Mouse (Mus musculus) embryonic facial prominence, embryonic 13.5 days (tissue): ENCODE results near the gene Fbxl3. TPM values are rescaled to one million over a fixed set of nuclear protein-coding genes. Genes with fewer than 3 reads are reported as not detected.

Experiments
- ATAC-seq: fragments of 200-750 bp; cut with Nextera tagmentation; 2 replicates; pipeline ENCODE4 v1.8.0; 2017; ENCODE audit warnings: low read depth; ENCODE audit not compliant: insufficient number of reproducible peaks, insufficient read depth, low FRiP score, low TSS enrichment
- H3K27ac ChIP-seq: fragments of 300-500 bp; sonication (generic); 2 replicates; pipeline ENCODE4 v1.5.1; 2015; ENCODE audit warnings: moderate library complexity, mild to moderate bottlenecking, inconsistent platforms
- H3K27me3 ChIP-seq: fragments of 300-500 bp; sonication (generic); 2 replicates; pipeline ENCODE4 v1.6.1; 2015; ENCODE audit warnings: mild to moderate bottlenecking, inconsistent platforms
- H3K36me3 ChIP-seq: fragments of 300-500 bp; sonication (generic); 2 replicates; pipeline ENCODE4 v1.6.1; 2015; ENCODE audit warnings: mild to moderate bottlenecking, inconsistent platforms
- H3K4me1 ChIP-seq: fragments of 300-500 bp; sonication (generic); 2 replicates; pipeline ENCODE4 v1.6.1; 2015; ENCODE audit warnings: inconsistent platforms
- H3K4me2 ChIP-seq: fragments of 300-500 bp; sonication (generic); 2 replicates; pipeline ENCODE4 v1.6.1; 2015; ENCODE audit warnings: moderate library complexity, mild to moderate bottlenecking, inconsistent platforms
- H3K4me3 ChIP-seq: fragments of 300-500 bp; sonication (generic); 2 replicates; pipeline ENCODE4 v1.5.1; 2015; ENCODE audit warnings: mild to moderate bottlenecking, inconsistent platforms
- H3K9ac ChIP-seq: fragments of 300-500 bp; sonication (generic); 2 replicates; pipeline ENCODE4 v1.6.1; 2015; ENCODE audit warnings: mild to moderate bottlenecking, inconsistent platforms
- H3K9me3 ChIP-seq: fragments of 300-500 bp; sonication (generic); 2 replicates; pipeline ENCODE4 v1.6.1; 2016; ENCODE audit warnings: inconsistent platforms
- WGBS: fragments of 180-500 bp; shearing (Covaris S2); methylation state at CpG from one replicate; pipeline ENCODE4 v1.1.7; 2015; ENCODE audit warnings: mixed read lengths; 5-methylcytosine and 5-hydroxymethylcytosine counted together
- polyA plus RNA-seq: library from polyadenylated mRNA; unstranded; fragments of >200 nt; fragmentation: Nextera tagmentation; extraction: Ambion mirVana; gene quantifications from 2 replicates; pipeline ENCODE4 v1.2.1, GENCODE M21; 2015

Fbxl3 gene
- 25.9 and 28.0 TPM in 2 replicates for polyA plus RNA-seq

- peak within 1 kb of the TSS; percentile 97 for H3K27ac ChIP-seq
- peak; percentile 87 for ATAC-seq
- peaks cover 15% of the 10 kb centered on the region for H3K4me1 ChIP-seq
- no peaks in the 10 kb centered on the region for H3K9me3 ChIP-seq
- under 1% methylated on average over 87 of the region's 88 CpGs for WGBS
- peak within 1 kb of the TSS; percentile 98 for H3K9ac ChIP-seq
- peaks cover 17% of the 10 kb centered on the region for H3K36me3 ChIP-seq
- peak within 1 kb of the TSS; percentile 71 for H3K4me3 ChIP-seq
- peak within 1 kb of the TSS; percentile 71 for H3K4me2 ChIP-seq
- no peaks in the 10 kb centered on the region for H3K27me3 ChIP-seq
These were observed at the start of gene Fbxl3 for GRCm38 (mm10) chr14:103099238-103099933. Gene Fbxl3 (minus strand): TSS chr14:103099566.

GRCm38 (mm10) chr14:103131991-103132390 is 32.6 kb upstream of the Fbxl3 start:
- H3K36me3 ChIP-seq: peaks cover 52% of the 10 kb centered on the region
- no peaks in the 10 kb centered on the region for H3K9me3 ChIP-seq
- H3K27ac ChIP-seq: no peak overlapping the region
- no peak overlapping the region for H3K4me2 ChIP-seq
- no peak overlapping the region for H3K4me3 ChIP-seq
- peaks cover 3% of the 10 kb centered on the region; the same call in 1 of the 2 replicates for H3K4me1 ChIP-seq
- no peaks in the 10 kb centered on the region for H3K27me3 ChIP-seq
- no peak for ATAC-seq
- H3K9ac ChIP-seq: no peak overlapping the region
- 81% methylated on average over 2 of the region's 2 CpGs for WGBS

- Histone ChIP-seq H3K27ac (no peak overlapping the region), H3K4me1 (peaks cover 3% of the 10 kb centered on the region; the same call in 1 of the 2 replicates), H3K4me2 (no peak overlapping the region), H3K9ac (no peak overlapping the region), H3K9me3 (no peaks in the 10 kb centered on the region), H3K27me3 (no peaks in the 10 kb centered on the region), H3K4me3 (no peak overlapping the region), H3K36me3 (peaks cover 60% of the 10 kb centered on the region)
- no peak for ATAC-seq
- 81% methylated on average over 6 of the region's 6 CpGs for WGBS
These were observed 26.4 kb upstream of the Fbxl3 start for GRCm38 (mm10) chr14:103125756-103126155.

GRCm38 (mm10) chr14:103114994-103115670 is 15.8 kb upstream of the Fbxl3 start:
- Histone ChIP-seq H3K4me1 (no peaks in the 10 kb centered on the region), H3K27me3 (no peaks in the 10 kb centered on the region), H3K9me3 (no peaks in the 10 kb centered on the region), H3K4me3 (no peak overlapping the region), H3K27ac (no peak overlapping the region), H3K36me3 (peaks cover 63% of the 10 kb centered on the region), H3K4me2 (no peak overlapping the region), H3K9ac (no peak overlapping the region)
- ATAC-seq: no peak
- 96% methylated on average over 3 of the region's 3 CpGs for WGBS

- Histone ChIP-seq H3K4me2 (no peak overlapping the region), H3K4me1 (no peaks in the 10 kb centered on the region), H3K9ac (no peak overlapping the region), H3K36me3 (peaks cover 46% of the 10 kb centered on the region), H3K9me3 (no peaks in the 10 kb centered on the region), H3K27me3 (no peaks in the 10 kb centered on the region), H3K27ac (no peak overlapping the region), H3K4me3 (no peak overlapping the region)
- 93% methylated on average over 3 of the region's 3 CpGs for WGBS
- no peak for ATAC-seq
These were observed 13.4 kb upstream of the Fbxl3 start for GRCm38 (mm10) chr14:103112606-103113363.

GRCm38 (mm10) chr14:103109971-103110370 is 10.6 kb upstream of the Fbxl3 start:
- Histone ChIP-seq H3K36me3 (peaks cover 18% of the 10 kb centered on the region), H3K4me2 (no peak overlapping the region), H3K27me3 (no peaks in the 10 kb centered on the region), H3K9me3 (no peaks in the 10 kb centered on the region), H3K9ac (no peak overlapping the region), H3K4me3 (no peak overlapping the region), H3K4me1 (no peaks in the 10 kb centered on the region), H3K27ac (no peak overlapping the region)
- WGBS: 90% methylated on average over 4 of the region's 4 CpGs
- ATAC-seq: no peak

- H3K4me2 ChIP-seq: no peak overlapping the region
- no peak overlapping the region for H3K9ac ChIP-seq
- no peak overlapping the region for H3K27ac ChIP-seq
- H3K4me1 ChIP-seq: no peaks in the 10 kb centered on the region
- H3K27me3 ChIP-seq: no peaks in the 10 kb centered on the region
- H3K36me3 ChIP-seq: no peaks in the 10 kb centered on the region; the same call in 1 of the 2 replicates
- no peak for ATAC-seq
- H3K9me3 ChIP-seq: no peaks in the 10 kb centered on the region
- WGBS: 90% methylated on average over 2 of the region's 2 CpGs
- H3K4me3 ChIP-seq: no peak overlapping the region
These were observed 6.9 kb upstream of the Fbxl3 start for GRCm38 (mm10) chr14:103106301-103106700.

GRCm38 (mm10) chr14:103102731-103103335 is 3.5 kb upstream of the Fbxl3 start:
- no peak overlapping the region for H3K9ac ChIP-seq
- H3K4me2 ChIP-seq: no peak overlapping the region
- H3K4me3 ChIP-seq: no peak overlapping the region
- H3K27ac ChIP-seq: no peak overlapping the region
- no peaks in the 10 kb centered on the region for H3K9me3 ChIP-seq
- H3K4me1 ChIP-seq: peaks cover 3% of the 10 kb centered on the region
- H3K36me3 ChIP-seq: no peaks in the 10 kb centered on the region
- WGBS: 79% methylated on average over 10 of the region's 10 CpGs
- ATAC-seq: no peak
- no peaks in the 10 kb centered on the region for H3K27me3 ChIP-seq

GRCm38 (mm10) chr14:103102246-103102645 is 2.9 kb upstream of the Fbxl3 start:
- H3K4me1 ChIP-seq: peaks cover 7% of the 10 kb centered on the region
- no peak for ATAC-seq
- no peak overlapping the region for H3K4me3 ChIP-seq
- H3K36me3 ChIP-seq: no peaks in the 10 kb centered on the region
- H3K4me2 ChIP-seq: no peak overlapping the region
- no peaks in the 10 kb centered on the region for H3K9me3 ChIP-seq
- 78% methylated on average over 6 of the region's 6 CpGs for WGBS
- no peaks in the 10 kb centered on the region for H3K27me3 ChIP-seq
- no peak overlapping the region for H3K27ac ChIP-seq
- H3K9ac ChIP-seq: no peak overlapping the region

GRCm38 (mm10) chr14:103101171-103101570 is 1.8 kb upstream of the Fbxl3 start:
- no peak for ATAC-seq
- Histone ChIP-seq H3K9me3 (no peaks in the 10 kb centered on the region), H3K9ac (no peak overlapping the region), H3K4me2 (no peak overlapping the region), H3K4me1 (peaks cover 10% of the 10 kb centered on the region), H3K36me3 (0 out of 2 replicates have a peak, but pooled peaks cover 2% of the 10 kb centered on the region), H3K4me3 (no peak overlapping the region), H3K27ac (no peak overlapping the region), H3K27me3 (no peaks in the 10 kb centered on the region)
- WGBS: 77% methylated on average over 3 of the region's 3 CpGs

- Histone ChIP-seq H3K4me3 (no peak overlapping the region), H3K4me1 (peaks cover 15% of the 10 kb centered on the region), H3K9ac (no peak overlapping the region), H3K36me3 (peaks cover 9% of the 10 kb centered on the region), H3K9me3 (no peaks in the 10 kb centered on the region), H3K4me2 (peak overlapping the region; percentile 71; the same call in 1 of the 2 replicates), H3K27me3 (no peaks in the 10 kb centered on the region), H3K27ac (no peak overlapping the region)
- no peak for ATAC-seq
- WGBS: 81% methylated on average over 13 of the region's 13 CpGs
These were observed 930 bp upstream of the Fbxl3 start for GRCm38 (mm10) chr14:103100296-103100695.
